Mouse (Mus musculus): ENCODE results near the gene Rnf113a2.

Rnf113a2 gene

DNA sequence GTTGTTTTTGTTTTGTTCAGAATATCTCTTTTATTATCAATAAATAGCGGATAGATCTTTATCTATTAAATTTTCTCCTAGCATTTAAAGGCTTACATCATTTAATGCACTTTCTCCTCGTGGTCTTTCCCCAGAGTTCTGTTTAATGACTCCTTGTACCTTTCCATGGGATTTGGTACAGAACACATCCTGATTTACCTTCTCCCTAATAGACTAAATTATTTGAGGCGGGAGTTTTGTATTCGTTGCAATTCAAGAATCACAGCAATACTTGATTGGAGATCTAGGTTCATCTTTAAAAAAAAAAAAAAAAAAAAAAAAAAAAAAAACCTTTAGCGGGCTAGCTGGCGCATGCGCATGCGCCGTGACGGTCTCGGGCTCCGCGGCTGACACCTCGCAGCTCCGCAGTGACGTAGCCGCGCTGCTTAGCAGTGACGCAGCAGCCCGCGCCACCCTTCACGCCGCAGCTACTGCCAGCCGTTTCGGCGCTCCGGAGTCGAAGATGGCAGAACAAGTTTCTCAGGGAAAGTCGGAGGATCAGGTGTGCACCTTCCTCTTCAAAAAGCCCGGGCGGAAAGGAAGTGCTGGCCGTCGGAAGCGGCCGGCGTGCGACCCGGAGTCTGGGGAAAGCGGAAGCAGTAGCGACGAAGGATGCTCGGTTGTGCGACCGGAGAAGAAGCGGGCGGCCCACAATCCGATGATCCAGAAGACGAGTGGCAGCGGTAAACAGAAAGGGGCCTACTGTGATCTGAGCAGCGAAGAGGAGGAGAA lies at the start of gene Rnf113a2:
TSS of gene Rnf113a2 (plus strand) at position 363 of the 771 bp plus-strand sequence.
- DNase-seq, result peak; percentile 87 to 94

DNA sequence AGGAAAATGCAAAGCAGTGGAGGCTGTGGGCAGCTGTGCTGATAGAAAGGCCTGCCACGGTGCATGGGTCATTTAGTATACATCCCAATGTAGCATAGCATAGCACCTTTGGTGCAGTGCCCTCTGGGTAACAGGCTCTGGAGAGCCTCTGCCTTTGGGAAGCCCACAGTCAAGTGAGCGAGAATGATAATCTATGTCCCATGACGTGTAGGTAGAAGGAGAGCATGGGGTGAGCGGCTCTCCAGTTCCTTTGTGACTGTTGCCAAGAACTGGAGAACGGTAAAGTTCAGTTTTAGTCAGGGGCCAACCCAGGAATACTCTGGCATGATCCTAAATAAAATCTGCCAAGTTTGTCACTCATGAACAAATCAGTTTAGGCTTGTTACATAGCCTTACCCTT lies 45.3 kb upstream of the Rnf113a2 start:
- DNase-seq, result no peak

DNA sequence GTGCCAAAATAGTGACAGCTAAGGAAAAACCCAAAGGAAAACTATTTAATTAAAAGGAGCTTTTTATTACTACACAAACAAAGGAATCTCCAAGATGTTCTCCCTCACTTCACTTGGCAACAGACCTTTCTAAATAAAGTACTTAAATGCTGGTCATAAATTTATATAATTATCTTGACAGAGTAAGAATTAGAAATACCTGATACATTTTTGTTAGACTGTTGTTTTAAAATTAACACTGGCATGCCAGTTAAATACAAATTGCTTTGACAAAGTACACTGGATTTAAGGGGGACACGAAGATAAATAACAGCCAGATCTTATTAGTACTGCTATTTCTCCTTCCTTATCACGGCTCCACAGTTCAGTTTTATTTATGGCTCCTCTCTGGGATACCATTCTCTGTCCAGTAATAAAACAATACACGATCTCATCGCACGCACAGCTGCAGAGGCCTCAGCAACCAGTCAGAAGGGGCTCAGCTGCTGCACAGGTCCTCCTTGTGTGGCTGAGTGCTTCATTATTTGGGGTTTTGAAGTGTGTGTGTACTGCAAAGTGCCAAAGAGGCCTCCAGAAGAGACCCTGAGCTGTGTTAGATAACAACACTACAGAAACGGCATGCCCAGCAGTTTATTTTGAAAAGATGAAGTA lies 43.0 kb upstream of the Rnf113a2 start:
- no peak for DNase-seq

DNA sequence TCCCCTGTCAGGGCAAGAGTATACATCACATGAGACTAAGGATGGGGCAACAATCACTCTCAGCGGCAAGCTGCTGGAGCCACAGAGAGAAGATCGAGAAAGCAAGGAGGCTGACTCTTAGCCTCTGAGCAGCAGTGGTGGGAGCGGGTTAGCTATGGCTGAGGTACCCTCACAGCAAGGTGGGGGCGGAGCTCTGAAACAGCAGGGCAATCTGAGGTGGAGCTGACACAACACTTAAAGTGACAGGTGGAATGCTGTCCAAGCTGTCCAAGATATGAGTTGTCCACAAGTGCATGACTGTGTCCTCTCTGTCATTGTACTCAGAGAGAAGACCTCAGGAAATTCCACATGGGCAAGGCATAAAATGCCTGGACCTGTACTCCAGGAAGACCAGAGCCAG lies 34.6 kb upstream of the Rnf113a2 start:
- no peak for DNase-seq

DNA sequence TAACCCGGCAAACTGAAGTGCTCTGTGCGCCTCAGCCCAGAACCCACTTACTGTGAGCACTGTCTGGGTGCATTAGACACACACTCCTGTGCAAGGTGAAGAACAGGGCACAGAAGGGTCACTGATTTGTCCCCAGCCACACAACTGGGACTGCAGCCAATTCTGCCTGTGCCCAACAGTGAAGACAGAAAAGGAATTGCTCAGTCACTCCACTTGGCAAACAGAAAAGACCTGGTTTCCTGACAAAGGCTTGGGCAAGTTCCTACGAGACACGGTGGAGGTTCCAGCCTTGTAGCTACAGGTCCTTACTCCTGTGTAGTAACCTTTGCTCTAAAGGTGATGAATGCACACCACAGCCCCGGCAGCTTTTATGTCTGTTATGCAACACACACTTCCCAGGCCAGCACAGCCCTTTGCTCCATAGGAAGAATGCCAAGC lies 32.3 kb upstream of the Rnf113a2 start:
- peak; percentile 79 to 92 for DNase-seq

- DNase-seq, result no peak
These were observed 31.6 kb upstream of the Rnf113a2 start for GRCm38 (mm10) chr12:84385408-84385807.

GRCm38 (mm10) chr12:84388097-84388496 lies 28.9 kb upstream of the Rnf113a2 start:
- DNase-seq, result peak; percentile 40 to 80

GRCm38 (mm10) chr12:84388774-84389400 lies 28.1 kb upstream of the Rnf113a2 start:
- peak in 1 of 2 experiments; percentile 30 for DNase-seq

DNA sequence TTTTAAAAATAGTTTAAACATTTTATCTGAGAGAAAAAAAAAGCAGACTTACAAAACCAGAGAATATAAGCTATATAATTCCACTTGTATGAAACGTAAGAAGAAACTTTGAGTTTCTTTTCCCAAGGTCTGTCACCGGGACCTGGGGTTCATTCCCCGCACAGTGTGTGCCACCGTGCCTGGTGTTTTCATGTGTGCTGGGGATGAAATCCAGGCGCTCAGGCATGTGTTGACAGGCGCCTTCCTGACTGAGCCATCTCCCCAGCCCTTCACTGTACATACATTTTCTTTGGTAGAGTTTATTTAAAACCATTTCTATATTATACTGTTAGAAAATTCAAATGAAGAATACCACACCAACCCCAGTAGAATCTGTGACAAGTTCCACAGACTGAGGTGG lies 26.7 kb upstream of the Rnf113a2 start:
- no peak for DNase-seq

DNA sequence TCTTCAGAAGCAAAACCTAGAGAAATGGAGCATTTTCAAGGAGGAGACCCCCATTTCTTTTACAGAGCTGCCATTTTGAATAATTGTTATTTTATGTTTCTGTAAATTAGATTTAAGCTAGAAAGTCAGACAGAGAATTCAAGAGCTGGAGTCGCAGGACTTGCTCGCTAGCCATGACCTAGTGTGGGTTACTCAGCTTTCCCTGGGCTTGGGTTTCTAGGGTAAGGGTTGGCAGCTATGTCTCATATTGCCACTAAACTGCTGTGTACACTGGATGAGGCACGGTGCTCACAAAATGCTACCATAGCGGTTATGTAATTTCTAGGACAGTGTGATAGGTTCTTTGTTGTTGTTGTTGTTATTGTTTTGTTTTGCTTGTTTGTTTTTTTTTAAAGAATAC lies 24.3 kb upstream of the Rnf113a2 start:
- DNase-seq, result no peak

- DNase-seq, result no peak
These were observed 23.1 kb upstream of the Rnf113a2 start for GRCm38 (mm10) chr12:84393847-84394246.

DNA sequence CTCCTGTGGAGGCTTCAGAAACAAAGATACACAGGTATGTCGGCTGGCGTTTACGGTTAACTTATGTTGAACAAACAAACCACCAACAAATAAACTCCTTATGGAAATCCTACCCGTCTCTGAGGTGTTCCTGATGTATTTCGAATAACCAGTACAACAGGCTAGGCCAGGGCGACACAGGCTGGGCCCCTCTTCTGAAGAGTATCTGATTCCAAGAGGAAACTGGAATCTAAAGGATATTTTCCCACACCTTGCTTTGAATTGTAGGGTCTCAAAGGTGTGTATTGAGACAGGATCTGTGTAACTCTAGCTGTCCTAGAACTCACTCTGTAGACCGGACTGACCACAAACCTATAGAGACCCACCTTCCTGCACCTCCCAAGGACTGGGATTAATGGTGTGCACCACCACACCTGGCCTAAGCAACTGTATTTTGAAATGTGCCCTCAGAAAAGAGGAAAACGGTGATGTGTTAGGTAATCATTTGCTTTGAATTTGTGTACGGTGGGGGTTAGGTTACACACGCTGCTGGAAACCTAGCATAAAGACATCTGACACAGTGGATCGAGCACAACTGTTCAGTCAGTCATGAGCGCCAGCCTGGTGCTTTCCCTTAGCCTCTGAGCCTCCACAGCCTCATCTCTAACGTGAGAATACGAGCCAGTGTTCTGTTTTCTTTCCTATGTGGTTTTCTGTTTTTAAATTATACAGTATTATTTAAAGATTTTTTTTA lies 19.9 kb upstream of the Rnf113a2 start:
- no peak for DNase-seq

- DNase-seq, result no peak
These were observed 19.3 kb upstream of the Rnf113a2 start for GRCm38 (mm10) chr12:84397685-84398084.

DNA sequence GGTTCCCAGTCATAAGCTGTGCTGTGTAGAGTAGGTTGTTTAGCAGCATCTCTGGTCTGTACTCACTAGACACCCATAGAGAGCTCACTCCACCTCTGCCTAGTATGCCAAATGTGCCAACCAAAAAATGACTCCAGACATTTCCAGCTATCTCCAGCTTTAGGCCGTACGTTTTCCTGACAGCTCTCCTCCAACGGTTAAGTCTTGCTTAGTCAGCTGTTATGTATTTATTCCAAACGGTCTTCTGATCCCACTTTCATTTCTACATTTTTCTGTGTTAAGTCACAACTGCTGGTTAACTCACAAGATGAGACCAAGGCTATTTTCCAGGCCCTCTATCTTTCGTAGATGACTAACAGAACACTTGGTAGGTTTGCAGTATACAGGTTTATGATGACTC lies 18.4 kb upstream of the Rnf113a2 start:
- no peak for DNase-seq

GRCm38 (mm10) chr12:84399135-84399534 lies 17.9 kb upstream of the Rnf113a2 start:
- no peak for DNase-seq

- DNase-seq, result peak; percentile 56 to 82
These were observed 17.3 kb upstream of the Rnf113a2 start for GRCm38 (mm10) chr12:84399663-84400062.

DNA sequence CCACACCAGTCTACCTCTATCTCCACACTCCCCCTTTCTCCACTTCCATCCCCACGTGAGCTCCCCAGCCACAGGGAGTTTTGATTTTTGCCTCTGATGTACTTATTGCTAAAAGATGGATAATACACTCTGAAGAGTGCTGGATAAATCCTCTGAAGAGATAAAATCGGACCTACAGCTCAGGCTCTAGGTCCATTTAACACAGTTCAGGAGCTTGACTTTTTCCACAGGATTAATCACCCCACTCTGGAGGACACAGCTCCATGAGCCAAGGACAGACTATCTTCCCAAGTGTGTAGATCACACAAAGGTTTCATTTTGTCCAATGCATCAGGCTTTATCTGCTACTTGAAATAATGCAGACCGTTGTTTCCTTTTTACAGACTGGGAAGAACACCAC lies 16.9 kb upstream of the Rnf113a2 start:
- no peak for DNase-seq

DNA sequence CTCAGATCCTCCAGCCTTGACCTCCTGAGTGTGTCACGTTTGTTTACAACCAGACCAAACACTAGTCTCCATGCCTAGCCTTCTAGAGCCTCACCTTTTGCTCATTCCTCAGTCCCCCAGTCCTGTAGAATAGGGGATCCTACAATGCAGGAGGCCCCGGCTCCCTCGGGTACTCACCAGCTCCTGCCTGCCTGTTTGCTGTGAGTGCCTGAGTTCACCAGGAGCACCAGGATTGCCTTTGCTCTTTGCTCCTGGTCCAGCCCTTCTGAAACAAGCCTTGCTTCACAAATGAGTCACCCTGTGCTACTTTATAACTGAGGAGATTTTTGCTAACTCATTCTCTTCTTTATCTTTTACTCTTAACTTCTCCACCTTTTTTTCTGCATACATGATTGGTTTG lies 16.3 kb upstream of the Rnf113a2 start:
- DNase-seq, result peak; percentile 62 to 82

DNA sequence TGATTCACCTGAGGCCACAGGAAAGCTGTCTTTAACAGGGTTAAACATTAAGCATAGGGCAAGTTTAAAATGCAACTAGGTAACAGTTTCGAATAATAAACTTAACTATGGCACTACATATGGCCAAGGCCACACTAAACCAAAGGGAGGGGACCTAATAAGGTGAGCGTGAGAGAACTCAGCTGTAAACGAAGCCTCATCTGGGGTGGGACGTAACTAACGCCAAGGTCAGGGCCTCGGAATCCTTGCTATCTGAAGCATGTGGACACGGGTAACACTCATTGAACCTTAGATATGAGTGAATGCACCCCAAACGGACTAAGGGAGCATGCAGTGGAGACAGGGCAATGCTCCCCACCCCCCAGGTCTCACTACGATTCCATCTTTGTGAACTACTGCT lies 14.1 kb upstream of the Rnf113a2 start:
- peak in 1 of 2 experiments; percentile 34 for DNase-seq

DNA sequence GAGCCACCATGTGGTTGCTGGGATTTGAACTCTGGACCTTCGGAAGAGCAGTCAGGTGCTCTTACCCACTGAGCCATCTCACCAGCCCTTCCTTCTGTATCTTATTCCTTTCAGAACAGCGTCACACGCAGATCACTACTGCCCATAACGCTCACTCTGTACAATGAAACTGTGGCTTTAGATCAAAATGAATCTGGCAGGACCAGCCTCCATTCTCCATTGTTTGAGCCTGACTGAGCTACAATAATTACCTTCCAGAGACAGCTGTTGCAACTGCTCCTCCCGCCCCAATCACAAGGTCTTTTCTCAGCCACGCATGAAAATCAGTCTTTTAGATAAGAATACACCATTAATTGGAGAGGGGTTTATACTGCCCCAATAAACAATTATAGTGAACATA lies 12.5 kb upstream of the Rnf113a2 start:
- DNase-seq, result no peak

DNA sequence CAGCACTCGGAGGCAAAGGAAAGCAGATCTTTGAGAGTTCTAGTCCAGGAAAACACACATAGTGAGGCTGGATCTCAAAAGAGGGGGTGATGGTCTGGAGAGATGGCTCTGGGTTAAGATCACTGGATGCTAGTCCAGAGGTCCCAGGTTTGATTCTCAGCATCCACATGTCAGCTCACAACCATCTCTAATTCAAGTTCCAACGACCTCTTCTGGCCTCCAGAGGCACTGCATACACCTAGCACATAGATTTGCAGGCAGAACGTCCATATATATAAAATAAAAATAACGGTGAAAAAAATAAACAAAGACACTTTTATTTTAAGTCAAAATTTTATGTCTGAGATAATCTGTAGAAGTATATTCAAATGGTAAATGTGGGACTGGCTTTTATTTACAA lies 9.7 kb upstream of the Rnf113a2 start:
- no peak for DNase-seq

GRCm38 (mm10) chr12:84407874-84408818 lies 8.8 kb upstream of the Rnf113a2 start:
- peak; percentile 20 to 54 for DNase-seq

Data from kidney, postnatal 25 days (tissue).